Mouse (Mus musculus) thymus, adult 2 months (tissue): Measurements from ENCODE around the gene A930018P22Rik.

Experiments used
- CTCF ChIP-seq: fragments of 200-500 bp; IDR thresholded peaks from 2 replicates; pipeline ENCODE4 v1.5.1; 2012; ENCODE audit warnings: mild to moderate bottlenecking, control low read depth, low read length, moderate library complexity, borderline replicate concordance; ENCODE audit not compliant: control insufficient read depth, poor library complexity, insufficient read depth; ENCODE audit errors: extremely low read depth
- POLR2A ChIP-seq: fragments of 200-500 bp; IDR thresholded peaks from 2 replicates; pipeline ENCODE4 v1.6.1; 2012; ENCODE audit warnings: mild to moderate bottlenecking, low read length, control low read depth, moderate library complexity; ENCODE audit not compliant: control insufficient read depth, poor library complexity, insufficient read depth; ENCODE audit errors: extremely low read depth

- TF ChIP-seq CTCF = no peak
- no peak for TF ChIP-seq POLR2A
These were observed 23.4 kb downstream of the A930018P22Rik start for GRCm38 (mm10) chr2:104145983-104146382.
